Mouse (Mus musculus): ENCODE results near the gene Ccdc15.

Ccdc15 gene

DNA sequence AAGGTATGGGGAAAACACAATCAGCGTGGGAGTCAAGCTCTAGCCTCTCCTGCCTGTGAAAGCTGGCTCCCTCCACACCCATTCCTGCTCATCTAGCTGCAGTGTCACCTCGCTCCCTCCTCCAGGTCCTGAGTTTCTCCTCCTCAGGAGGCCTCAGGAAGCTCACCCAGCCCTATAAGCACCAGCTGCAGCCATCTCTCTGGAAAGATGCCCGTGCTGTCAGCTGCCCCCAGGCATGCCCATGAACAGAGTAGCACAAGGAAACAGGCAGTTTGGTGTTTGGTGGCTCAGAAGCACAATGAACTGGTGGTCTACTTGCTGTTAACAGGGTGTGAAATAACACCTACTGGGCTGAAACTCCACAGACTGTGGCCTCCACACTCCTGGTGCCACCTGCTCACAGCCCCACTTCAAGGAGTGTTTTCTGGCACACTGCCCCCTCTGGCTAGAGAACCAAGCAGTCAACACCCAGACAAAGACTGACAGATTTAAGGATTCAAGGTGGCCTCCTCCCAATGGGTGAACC lies 99.8 kb downstream of the Ccdc15 start:
- no peak for TF ChIP-seq POU5F1 (IDR thresholded peaks at IDR 0.05; ENCODE audit: borderline replicate concordance, low read length)
- TF ChIP-seq CTCF (conservative IDR thresholded peaks at IDR 0.05; ENCODE audit: low read length), result peak; percentile 11
- no peak for TF ChIP-seq NANOG (IDR thresholded peaks at IDR 0.05; ENCODE audit: borderline replicate concordance, low read length)
- Histone ChIP-seq H3K4me1 (replicated peaks; ENCODE audit: low read depth, low read length) (peaks cover 19% of the 10 kb centered on the region), H3K9me3 (ENCODE audit: low read length) (no peaks in the 10 kb centered on the region), H3K4me3 (replicated peaks; ENCODE audit: low read length) (no peak overlapping the region), H3K36me3 (ENCODE audit: insufficient read depth, low read length) (no peaks in the 10 kb centered on the region), H3K27me3 (ENCODE audit: insufficient read depth, low read length) (0 out of 2 replicates have a peak, but pooled peaks cover 3% of the 10 kb centered on the region)

DNA sequence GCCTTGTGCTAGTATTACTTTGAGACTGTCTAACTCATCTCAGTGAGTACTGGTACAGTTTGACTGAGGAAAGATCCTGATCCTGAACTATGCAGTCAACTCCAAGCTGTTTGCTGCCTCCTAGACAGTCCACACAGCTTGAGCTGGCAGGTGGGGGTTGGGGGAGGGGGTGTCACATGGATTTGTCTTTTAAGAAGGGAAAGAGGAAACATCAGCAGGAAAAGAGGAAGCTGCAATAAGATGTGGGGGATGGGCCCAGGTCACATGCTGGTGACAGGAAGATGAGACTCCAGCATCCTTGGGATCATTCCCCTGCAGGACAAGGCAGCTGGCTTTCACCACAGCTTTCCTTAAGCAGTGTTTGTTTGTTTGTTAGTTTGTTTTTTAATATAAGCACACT lies 100.8 kb downstream of the Ccdc15 start:
- Histone ChIP-seq H3K4me3 (replicated peaks; ENCODE audit: low read length) (no peak overlapping the region), H3K4me1 (replicated peaks; ENCODE audit: low read depth, low read length) (peaks cover 19% of the 10 kb centered on the region), H3K27me3 (ENCODE audit: insufficient read depth, low read length) (no peaks in the 10 kb centered on the region), H3K9me3 (ENCODE audit: low read length) (peaks cover 5% of the 10 kb centered on the region; the same call in 1 of the 2 replicates), H3K36me3 (ENCODE audit: insufficient read depth, low read length) (no peaks in the 10 kb centered on the region)
- TF ChIP-seq CTCF (conservative IDR thresholded peaks at IDR 0.05; ENCODE audit: low read length) (no peak), NANOG (IDR thresholded peaks at IDR 0.05; ENCODE audit: borderline replicate concordance, low read length) (no peak), POU5F1 (IDR thresholded peaks at IDR 0.05; ENCODE audit: borderline replicate concordance, low read length) (no peak)

DNA sequence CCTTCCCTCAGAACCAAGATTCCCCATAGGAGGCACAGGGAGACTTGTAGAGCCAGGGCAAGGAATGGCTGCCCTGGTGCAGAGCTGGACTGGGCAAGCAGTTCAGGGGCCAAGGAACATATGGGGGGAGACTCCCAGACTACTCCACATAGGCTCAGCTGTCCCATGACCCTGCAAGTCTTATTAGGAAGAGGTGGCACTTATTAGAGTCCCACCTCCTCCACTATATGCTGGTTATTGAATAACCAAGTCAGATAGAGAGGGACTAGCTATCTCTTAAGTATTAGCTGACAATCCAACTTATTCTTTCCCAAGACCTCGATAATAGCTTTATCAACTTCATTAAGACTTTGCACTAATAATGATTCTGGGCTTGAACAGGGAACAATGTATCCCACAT lies 102.4 kb downstream of the Ccdc15 start:
- Histone ChIP-seq H3K27me3 (ENCODE audit: insufficient read depth, low read length) (no peaks in the 10 kb centered on the region), H3K4me1 (replicated peaks; ENCODE audit: low read depth, low read length) (peaks cover 19% of the 10 kb centered on the region), H3K9me3 (ENCODE audit: low read length) (peaks cover 7% of the 10 kb centered on the region; the same call in 1 of the 2 replicates), H3K36me3 (ENCODE audit: insufficient read depth, low read length) (no peaks in the 10 kb centered on the region), H3K4me3 (replicated peaks; ENCODE audit: low read length) (no peak overlapping the region)
- TF ChIP-seq CTCF (conservative IDR thresholded peaks at IDR 0.05; ENCODE audit: low read length) (no peak), NANOG (IDR thresholded peaks at IDR 0.05; ENCODE audit: borderline replicate concordance, low read length) (no peak), POU5F1 (IDR thresholded peaks at IDR 0.05; ENCODE audit: borderline replicate concordance, low read length) (no peak)

- no peaks in the 10 kb centered on the region for H3K36me3 ChIP-seq (ENCODE audit: insufficient read depth, low read length)
- H3K9me3 ChIP-seq (ENCODE audit: low read length), result peaks cover 7% of the 10 kb centered on the region; the same call in 1 of the 2 replicates
- TF ChIP-seq NANOG (IDR thresholded peaks at IDR 0.05; ENCODE audit: borderline replicate concordance, low read length) (no peak), POU5F1 (IDR thresholded peaks at IDR 0.05; ENCODE audit: borderline replicate concordance, low read length) (no peak)
- peaks cover 19% of the 10 kb centered on the region for H3K4me1 ChIP-seq (replicated peaks; ENCODE audit: low read depth, low read length)
- no peak overlapping the region for H3K4me3 ChIP-seq (replicated peaks; ENCODE audit: low read length)
- no peaks in the 10 kb centered on the region; the same call in 1 of the 2 replicates for H3K27me3 ChIP-seq (ENCODE audit: insufficient read depth, low read length)
Measured at GRCm38 (mm10) chr9:37245404-37245803, 102.8 kb downstream of the Ccdc15 start.

GRCm38 (mm10) chr9:37244600-37244999 lies 103.6 kb downstream of the Ccdc15 start:
- Histone ChIP-seq H3K4me3 (replicated peaks; ENCODE audit: low read length) (no peak overlapping the region), H3K27me3 (ENCODE audit: insufficient read depth, low read length) (peaks cover 3% of the 10 kb centered on the region; the same call in 1 of the 2 replicates), H3K36me3 (ENCODE audit: insufficient read depth, low read length) (no peaks in the 10 kb centered on the region), H3K4me1 (replicated peaks; ENCODE audit: low read depth, low read length) (peaks cover 19% of the 10 kb centered on the region), H3K9me3 (ENCODE audit: low read length) (peaks cover 7% of the 10 kb centered on the region; the same call in 1 of the 2 replicates)
- no peak for TF ChIP-seq POU5F1 (IDR thresholded peaks at IDR 0.05; ENCODE audit: borderline replicate concordance, low read length)
- no peak for TF ChIP-seq NANOG (IDR thresholded peaks at IDR 0.05; ENCODE audit: borderline replicate concordance, low read length)
- no peak for TF ChIP-seq CTCF (conservative IDR thresholded peaks at IDR 0.05; ENCODE audit: low read length)

DNA sequence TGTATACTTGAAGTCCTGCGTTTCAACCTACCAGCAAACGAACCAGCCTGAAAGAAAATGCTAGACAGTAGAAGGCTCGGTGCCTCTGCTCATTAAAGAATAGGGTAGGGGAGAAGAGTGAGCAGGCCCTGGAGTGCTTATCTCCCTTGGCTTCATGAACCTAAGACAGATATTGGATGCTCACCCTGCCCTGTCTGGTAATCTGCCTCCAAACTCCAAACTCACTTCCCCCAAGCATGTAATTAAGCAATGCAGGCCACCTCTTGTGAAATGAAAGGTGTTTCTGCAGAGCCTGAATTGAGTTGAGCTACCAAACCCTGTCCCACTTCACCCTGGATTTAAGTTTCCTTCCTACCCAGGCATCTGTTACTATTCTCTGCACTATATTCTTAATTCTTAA lies 105.5 kb downstream of the Ccdc15 start:
- TF ChIP-seq POU5F1 (IDR thresholded peaks at IDR 0.05; ENCODE audit: borderline replicate concordance, low read length) (no peak), NANOG (IDR thresholded peaks at IDR 0.05; ENCODE audit: borderline replicate concordance, low read length) (no peak), CTCF (conservative IDR thresholded peaks at IDR 0.05; ENCODE audit: low read length) (no peak)

DNA sequence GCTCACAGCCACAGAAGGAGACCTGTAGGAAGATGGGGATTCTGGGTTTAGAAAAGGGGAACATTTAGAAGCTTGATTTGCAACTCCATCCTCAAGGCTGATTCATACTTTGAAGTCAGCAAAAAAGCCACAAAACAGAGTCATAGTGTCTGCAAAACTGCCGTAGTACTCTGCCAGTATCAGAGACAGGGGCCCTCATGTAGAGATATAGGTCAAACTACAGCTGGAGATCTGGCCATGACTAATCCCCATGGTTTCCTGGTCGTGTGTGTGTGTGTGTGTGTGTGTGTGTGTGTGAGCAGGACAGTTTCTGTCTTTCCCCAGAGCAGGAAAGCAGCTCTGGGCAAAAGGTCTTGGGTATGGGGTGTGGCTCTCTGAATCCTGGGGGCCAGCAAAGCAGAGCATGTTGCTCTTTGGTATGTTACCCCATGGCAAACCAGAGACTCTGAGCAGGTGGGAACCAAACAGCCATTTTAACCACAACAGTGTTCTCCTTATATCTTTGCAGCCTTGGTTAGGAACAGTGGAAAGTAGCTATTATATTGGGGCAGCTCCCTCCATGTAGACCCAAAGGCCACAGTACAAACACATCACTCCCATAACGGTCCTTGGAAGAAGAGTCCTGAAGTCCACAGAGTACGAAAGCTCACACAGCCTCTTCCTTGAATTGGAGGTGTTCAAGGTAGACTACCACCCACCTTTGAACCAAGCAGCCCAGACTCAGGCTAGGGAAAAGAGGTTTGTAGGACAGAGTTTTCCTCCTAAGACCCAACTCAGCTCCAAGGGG lies 112.1 kb downstream of the Ccdc15 start:
- no peaks in the 10 kb centered on the region for H3K9me3 ChIP-seq (ENCODE audit: low read length)
- H3K36me3 ChIP-seq (ENCODE audit: insufficient read depth, low read length), result no peaks in the 10 kb centered on the region
- H3K4me3 ChIP-seq (replicated peaks; ENCODE audit: low read length), result no peak overlapping the region
- peaks cover 18% of the 10 kb centered on the region; the same call in 1 of the 2 replicates for H3K27me3 ChIP-seq (ENCODE audit: insufficient read depth, low read length)
- H3K4me1 ChIP-seq (replicated peaks; ENCODE audit: low read depth, low read length), result peaks cover 22% of the 10 kb centered on the region
- TF ChIP-seq NANOG (IDR thresholded peaks at IDR 0.05; ENCODE audit: borderline replicate concordance, low read length) (no peak), POU5F1 (IDR thresholded peaks at IDR 0.05; ENCODE audit: borderline replicate concordance, low read length) (no peak), CTCF (conservative IDR thresholded peaks at IDR 0.05; ENCODE audit: low read length) (no peak)

More for the DNA sequence above, 105.5 kb downstream of the Ccdc15 start:
- H3K4me1 ChIP-seq (replicated peaks; ENCODE audit: low read depth, low read length), result peaks cover 7% of the 10 kb centered on the region
- H3K4me3 ChIP-seq (replicated peaks; ENCODE audit: low read length), result no peak overlapping the region
- H3K9me3 ChIP-seq (ENCODE audit: low read length), result peaks cover 7% of the 10 kb centered on the region; the same call in 1 of the 2 replicates
- peaks cover 3% of the 10 kb centered on the region; the same call in 1 of the 2 replicates for H3K27me3 ChIP-seq (ENCODE audit: insufficient read depth, low read length)
- H3K36me3 ChIP-seq (ENCODE audit: insufficient read depth, low read length), result no peaks in the 10 kb centered on the region
